Mouse (Mus musculus) CD8-positive naive resting alpha-beta T cell, adult 2 months (primary cell): ENCODE results near the gene Acod1.

Source experiments
- DNase-seq, 2 experiments: peaks; one replicate each; pipeline ENCODE4 v3.0.0; 2022; ENCODE audit warnings: low read depth in 2 of 2, low spot score in 2 of 2

Acod1 gene

GRCm38 (mm10) chr14:103100296-103100695 lies 53.5 kb downstream of the Acod1 start:
- DNase-seq = no peak

- DNase-seq = no peak
Observed at GRCm38 (mm10) chr14:103101171-103101570, 54.4 kb downstream of the Acod1 start.

- DNase-seq = no peak
Observed at GRCm38 (mm10) chr14:103102246-103102645, 55.5 kb downstream of the Acod1 start.

- no peak for DNase-seq
Observed at GRCm38 (mm10) chr14:103102731-103103335, 56.1 kb downstream of the Acod1 start.
